Mouse (Mus musculus): ENCODE data around the gene Tbc1d12. TPM values are rescaled to one million over a fixed set of nuclear protein-coding genes. Genes with fewer than 3 reads are reported as not detected.

Tbc1d12 gene
- polyA plus RNA-seq, 2 experiments from 2014 or later: 0.74 to 0.99 TPM

- no peak for ATAC-seq
Measured at GRCm38 (mm10) chr19:38914926-38915325, 78.5 kb downstream of the Tbc1d12 start.

GRCm38 (mm10) chr19:38915677-38916076 is 79.3 kb downstream of the Tbc1d12 start:
- peak; percentile 63 for ATAC-seq

GRCm38 (mm10) chr19:38928481-38929158 is 92.2 kb downstream of the Tbc1d12 start:
- no peak for ATAC-seq

GRCm38 (mm10) chr19:38929471-38930251 is 93.3 kb downstream of the Tbc1d12 start:
- ATAC-seq: no peak

GRCm38 (mm10) chr19:38930252-38930787 is 93.9 kb downstream of the Tbc1d12 start:
- no peak for ATAC-seq

- peak; percentile 96 for ATAC-seq
Measured at GRCm38 (mm10) chr19:38930788-38931565, 94.6 kb downstream of the Tbc1d12 start, which contains the start of gene Hells. Gene Hells, plus strand, starts transcription at chr19:38930915.

- ATAC-seq: no peak
Measured at GRCm38 (mm10) chr19:38931566-38931890, 95.1 kb downstream of the Tbc1d12 start.

GRCm38 (mm10) chr19:38944590-38945307 is 108.4 kb downstream of the Tbc1d12 start:
- peak; percentile 78 for ATAC-seq

Other genes starting within 250 kb of the Tbc1d12 start
- 1 to 10 TPM; 7.1 to 9.5 TPM for gene Noc3l, start 17.3 kb upstream of the Tbc1d12 start, polyA plus RNA-seq (2017; shearing (Covaris generic))
- 10 to 100 TPM; 33.3 to 37.4 TPM for gene Hells, start 94.3 kb downstream of the Tbc1d12 start, polyA plus RNA-seq (2017; shearing (Covaris generic))
- gene Cyp2c55, start 170.4 kb downstream of the Tbc1d12 start, polyA plus RNA-seq (2017; shearing (Covaris generic)): not detected
- gene Cyp2c65, start 224.4 kb downstream of the Tbc1d12 start, polyA plus RNA-seq (2017; shearing (Covaris generic)): not detected

Data from activated CD4-positive, CD25-positive, alpha-beta regulatory T cell, adult 4 months (primary cell).